Mouse (Mus musculus) embryonic facial prominence, embryonic 13.5 days (tissue): ENCODE data around the gene Sla2. TPM values are rescaled to one million over a fixed set of nuclear protein-coding genes. Genes with fewer than 3 reads are reported as not detected.

Experiments used
- ATAC-seq: fragments of 200-750 bp; cut with Nextera tagmentation; 2 replicates; pipeline ENCODE4 v1.8.0; 2017; ENCODE audit warnings: low read depth; ENCODE audit not compliant: insufficient number of reproducible peaks, insufficient read depth, low FRiP score, low TSS enrichment
- H3K27ac ChIP-seq: fragments of 300-500 bp; sonication (generic); 2 replicates; pipeline ENCODE4 v1.5.1; 2015; ENCODE audit warnings: moderate library complexity, mild to moderate bottlenecking, inconsistent platforms
- H3K27me3 ChIP-seq: fragments of 300-500 bp; sonication (generic); 2 replicates; pipeline ENCODE4 v1.6.1; 2015; ENCODE audit warnings: mild to moderate bottlenecking, inconsistent platforms
- H3K36me3 ChIP-seq: fragments of 300-500 bp; sonication (generic); 2 replicates; pipeline ENCODE4 v1.6.1; 2015; ENCODE audit warnings: mild to moderate bottlenecking, inconsistent platforms
- H3K4me1 ChIP-seq: fragments of 300-500 bp; sonication (generic); 2 replicates; pipeline ENCODE4 v1.6.1; 2015; ENCODE audit warnings: inconsistent platforms
- H3K4me2 ChIP-seq: fragments of 300-500 bp; sonication (generic); 2 replicates; pipeline ENCODE4 v1.6.1; 2015; ENCODE audit warnings: moderate library complexity, mild to moderate bottlenecking, inconsistent platforms
- H3K4me3 ChIP-seq: fragments of 300-500 bp; sonication (generic); 2 replicates; pipeline ENCODE4 v1.5.1; 2015; ENCODE audit warnings: mild to moderate bottlenecking, inconsistent platforms
- H3K9ac ChIP-seq: fragments of 300-500 bp; sonication (generic); 2 replicates; pipeline ENCODE4 v1.6.1; 2015; ENCODE audit warnings: mild to moderate bottlenecking, inconsistent platforms
- H3K9me3 ChIP-seq: fragments of 300-500 bp; sonication (generic); 2 replicates; pipeline ENCODE4 v1.6.1; 2016; ENCODE audit warnings: inconsistent platforms
- WGBS: fragments of 180-500 bp; shearing (Covaris S2); methylation state at CpG from one replicate; pipeline ENCODE4 v1.1.7; 2015; ENCODE audit warnings: mixed read lengths; 5-methylcytosine and 5-hydroxymethylcytosine counted together
- polyA plus RNA-seq: library from polyadenylated mRNA; unstranded; fragments of >200 nt; fragmentation: Nextera tagmentation; extraction: Ambion mirVana; gene quantifications from 2 replicates; pipeline ENCODE4 v1.2.1, GENCODE M21; 2015

Gene Sla2
- polyA plus RNA-seq, 1 experiment from 2014 or later = 0.38 TPM

DNA sequence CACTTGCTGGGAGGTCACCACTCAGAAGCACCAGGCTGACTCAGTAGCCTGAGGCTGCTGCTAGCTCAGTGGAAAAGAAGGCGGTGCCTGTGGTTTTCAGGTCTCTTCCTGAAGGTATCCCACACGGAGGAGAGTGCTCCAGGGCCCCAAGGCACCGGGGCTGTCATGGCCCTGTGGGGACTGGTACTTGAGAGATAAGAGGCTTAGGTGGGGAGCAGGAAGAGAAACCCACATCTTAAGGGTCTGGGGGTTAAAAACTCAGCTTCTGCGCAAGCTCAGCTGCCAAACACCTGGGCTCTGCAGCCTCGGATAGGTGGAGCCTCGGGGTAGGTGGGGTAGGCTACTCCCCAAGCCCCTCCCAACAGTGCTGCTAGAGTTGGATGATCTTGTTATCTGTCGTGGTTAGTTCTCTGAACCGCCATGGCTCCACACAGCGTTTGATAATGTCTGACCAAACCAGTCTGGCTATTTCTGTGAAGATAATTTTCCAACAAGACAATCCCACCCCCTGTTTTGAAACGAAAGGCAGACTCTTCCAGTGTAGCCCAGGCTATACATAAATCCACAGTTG is 4.5 kb downstream of the Sla2 start:
- Histone ChIP-seq H3K4me3 (no peak overlapping the region), H3K27ac (no peak overlapping the region), H3K4me2 (no peak overlapping the region), H3K9ac (0 out of 2 replicates have a peak overlapping the region, but pooled peaks have one; percentile 2), H3K4me1 (0 out of 2 replicates have a peak, but pooled peaks cover 2% of the 10 kb centered on the region), H3K27me3 (no peaks in the 10 kb centered on the region), H3K9me3 (no peaks in the 10 kb centered on the region), H3K36me3 (no peaks in the 10 kb centered on the region)
- no peak for ATAC-seq
- WGBS = 30% methylated on average over 10 of the region's 10 CpGs

DNA sequence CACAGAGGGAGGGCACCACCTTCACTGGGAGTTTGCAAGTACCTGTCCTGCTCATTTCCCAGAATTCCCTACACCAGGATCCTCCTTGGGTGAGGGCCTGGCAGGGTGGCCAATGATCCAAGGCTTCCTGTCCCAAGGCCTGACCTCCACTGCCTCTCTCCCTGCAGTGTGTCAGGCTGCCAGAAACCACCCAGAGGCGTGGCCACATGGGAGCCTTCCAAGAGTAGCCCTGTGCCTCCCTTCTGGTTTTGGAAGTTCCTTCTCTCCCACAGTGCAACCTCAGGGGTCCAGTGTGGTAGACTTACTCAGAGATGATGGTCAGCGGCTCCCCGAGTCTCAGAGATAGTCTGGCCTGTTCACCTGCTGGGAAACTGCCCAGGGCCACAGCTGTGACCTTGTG is 7.5 kb downstream of the Sla2 start:
- Histone ChIP-seq H3K4me3 (no peak overlapping the region), H3K27ac (no peak overlapping the region), H3K4me1 (0 out of 2 replicates have a peak, but pooled peaks cover 2% of the 10 kb centered on the region), H3K27me3 (no peaks in the 10 kb centered on the region), H3K9ac (no peak overlapping the region), H3K36me3 (peaks cover 5% of the 10 kb centered on the region), H3K4me2 (no peak overlapping the region), H3K9me3 (no peaks in the 10 kb centered on the region)
- WGBS = 81% methylated on average over 3 of the region's 3 CpGs
- no peak for ATAC-seq

DNA sequence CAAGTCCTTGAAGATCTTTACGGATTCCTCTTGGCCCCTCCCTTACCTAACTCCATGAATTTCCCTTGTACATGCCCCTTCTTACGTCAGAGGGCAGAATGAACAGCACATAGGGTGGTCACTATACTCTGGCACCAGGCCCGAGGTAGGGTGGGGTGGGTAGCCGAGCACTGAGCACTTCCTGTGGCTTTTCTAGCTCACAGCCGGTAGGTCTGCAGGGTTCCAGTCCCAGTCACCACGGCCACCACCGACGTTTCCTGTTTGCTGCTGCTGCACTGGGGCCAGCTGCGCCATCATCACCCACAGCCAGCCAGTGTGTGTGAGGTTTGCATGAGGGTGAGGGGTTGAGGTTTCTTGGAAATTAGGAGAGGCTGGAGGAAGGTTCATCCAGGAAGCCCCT is 9.3 kb downstream of the Sla2 start:
- Histone ChIP-seq H3K27me3 (no peaks in the 10 kb centered on the region), H3K36me3 (peaks cover 23% of the 10 kb centered on the region), H3K9ac (no peak overlapping the region), H3K4me1 (0 out of 2 replicates have a peak, but pooled peaks cover 2% of the 10 kb centered on the region), H3K4me3 (no peak overlapping the region), H3K27ac (no peak overlapping the region), H3K9me3 (no peaks in the 10 kb centered on the region), H3K4me2 (no peak overlapping the region)
- ATAC-seq = no peak
- WGBS = 61% methylated on average over 9 of the region's 9 CpGs

DNA sequence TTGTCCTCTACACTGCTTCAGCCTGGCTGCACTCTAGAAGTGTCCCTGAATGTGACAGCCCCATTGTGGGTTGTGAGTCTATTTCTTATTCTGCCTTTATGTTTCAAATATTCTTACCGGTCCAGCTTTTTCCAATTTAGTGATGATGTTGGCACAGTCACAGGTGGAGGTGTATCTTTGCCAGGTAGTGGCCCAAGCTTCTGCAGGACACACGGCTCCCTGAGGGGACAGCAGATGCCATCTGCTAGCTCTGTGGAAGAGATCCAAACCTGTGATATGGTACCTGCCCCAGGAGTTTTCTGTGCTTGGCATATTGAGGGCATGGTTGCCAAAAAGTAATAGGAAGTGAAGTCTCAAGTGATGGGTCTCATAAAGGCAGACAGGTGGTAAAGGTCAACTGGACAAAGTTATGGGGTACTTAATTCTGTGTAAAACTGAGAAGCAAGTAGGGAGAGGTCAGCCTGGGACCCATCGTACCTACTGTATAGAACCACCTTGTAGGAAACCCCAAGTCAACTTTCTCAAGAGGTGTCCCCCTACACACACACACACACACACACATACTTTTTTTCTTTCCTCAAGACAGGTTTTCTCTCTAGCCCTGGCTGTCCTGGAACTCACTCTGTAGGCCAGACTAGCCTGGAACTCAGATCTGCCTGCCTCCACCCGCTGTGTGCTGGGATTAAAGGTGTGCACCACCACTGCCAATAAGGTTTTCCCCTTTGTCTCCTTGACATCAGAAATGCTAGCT is 12.1 kb downstream of the Sla2 start:
- Histone ChIP-seq H3K4me3 (no peak overlapping the region), H3K27ac (no peak overlapping the region), H3K9me3 (no peaks in the 10 kb centered on the region), H3K27me3 (no peaks in the 10 kb centered on the region), H3K4me2 (no peak overlapping the region), H3K36me3 (peaks cover 46% of the 10 kb centered on the region), H3K4me1 (peaks cover 9% of the 10 kb centered on the region; the same call in 1 of the 2 replicates), H3K9ac (no peak overlapping the region)
- 93% methylated on average over 4 of the region's 4 CpGs for WGBS
- ATAC-seq = no peak

DNA sequence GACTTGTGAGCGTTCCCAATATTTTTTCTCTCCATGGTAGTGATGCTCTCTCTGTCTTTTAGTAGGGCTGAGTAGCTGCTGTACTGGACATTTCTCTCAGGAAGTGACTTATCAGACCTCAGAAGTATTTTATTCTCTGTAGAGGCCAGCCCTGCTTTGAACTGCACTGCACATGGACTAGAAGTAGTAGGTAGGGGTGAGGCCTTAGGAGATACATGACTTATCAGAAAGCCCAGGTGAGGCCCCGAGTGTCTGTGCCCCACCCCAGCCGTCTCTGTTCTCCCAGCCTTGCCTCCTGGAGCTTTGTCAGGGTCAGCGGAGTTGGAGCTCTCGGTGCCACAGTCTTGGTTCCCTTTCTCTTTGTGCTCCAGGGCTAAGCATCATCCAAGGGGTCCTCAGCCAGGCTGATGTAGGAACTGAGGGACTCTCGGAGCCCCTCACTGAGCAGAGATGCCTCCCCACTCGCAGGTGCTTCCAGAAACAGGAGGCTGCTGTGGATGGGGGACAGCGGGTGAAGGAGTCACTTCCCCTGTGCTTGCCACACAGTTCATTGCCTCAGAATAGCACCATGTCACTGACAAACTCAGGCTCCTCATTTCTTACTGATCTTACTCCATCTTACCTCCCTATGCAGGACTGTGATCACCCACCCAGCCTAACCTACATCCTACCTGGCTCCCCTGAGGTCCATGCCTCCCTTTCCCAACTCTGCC is 12.8 kb downstream of the Sla2 start:
- H3K9me3 ChIP-seq = no peaks in the 10 kb centered on the region
- no peak overlapping the region for H3K27ac ChIP-seq
- H3K4me3 ChIP-seq = no peak overlapping the region
- no peak overlapping the region for H3K4me2 ChIP-seq
- 91% methylated on average over 8 of the region's 8 CpGs for WGBS
- peaks cover 52% of the 10 kb centered on the region for H3K36me3 ChIP-seq
- H3K9ac ChIP-seq = no peak overlapping the region
- no peak for ATAC-seq
- peaks cover 9% of the 10 kb centered on the region; the same call in 1 of the 2 replicates for H3K4me1 ChIP-seq
- H3K27me3 ChIP-seq = no peaks in the 10 kb centered on the region

DNA sequence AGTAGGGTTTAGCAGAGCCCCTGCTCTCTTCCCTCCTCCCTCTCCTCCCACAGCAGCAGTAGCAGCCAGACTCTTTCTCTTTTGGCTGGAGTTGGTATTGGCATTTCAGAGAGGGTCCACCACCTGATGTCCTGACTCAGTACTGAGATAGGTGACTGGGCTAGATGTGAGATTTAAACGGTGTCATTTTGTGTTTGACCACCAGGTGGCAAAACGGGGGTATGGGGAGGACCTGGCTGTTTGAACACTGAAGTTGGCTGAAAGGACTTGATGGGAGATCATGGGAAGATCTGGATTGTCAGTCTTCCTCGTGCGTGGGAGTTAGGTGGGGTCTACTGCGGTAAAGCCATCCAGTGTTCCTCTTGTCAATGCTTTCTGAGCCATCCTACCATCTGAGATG is 13.4 kb downstream of the Sla2 start:
- Histone ChIP-seq H3K9me3 (no peaks in the 10 kb centered on the region), H3K27ac (no peak overlapping the region), H3K4me3 (no peak overlapping the region), H3K9ac (no peak overlapping the region), H3K4me2 (no peak overlapping the region), H3K4me1 (peaks cover 9% of the 10 kb centered on the region; the same call in 1 of the 2 replicates), H3K27me3 (no peaks in the 10 kb centered on the region), H3K36me3 (peaks cover 58% of the 10 kb centered on the region)
- 35% methylated on average over 5 of the region's 5 CpGs for WGBS
- ATAC-seq = no peak

DNA sequence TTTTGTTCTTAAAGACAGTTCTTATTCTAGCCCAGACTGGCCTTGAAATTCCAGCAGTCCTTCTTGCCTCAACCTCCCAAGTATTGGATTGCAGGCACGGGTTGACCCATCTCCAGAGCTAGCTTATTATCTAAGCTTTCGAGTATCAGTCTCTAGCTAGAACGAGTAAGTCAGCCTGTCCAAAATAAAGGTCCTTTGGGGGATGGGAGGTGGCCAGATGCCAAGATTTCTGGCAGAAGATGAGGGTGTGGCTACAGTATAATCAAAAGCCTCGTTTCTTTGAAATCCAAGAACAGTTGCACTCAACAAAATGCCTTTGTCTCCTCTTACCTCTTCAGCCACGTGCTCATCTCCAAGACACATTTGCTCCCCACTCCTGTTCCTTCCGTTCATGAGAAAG is 16.5 kb downstream of the Sla2 start:
- peaks cover 86% of the 10 kb centered on the region for H3K36me3 ChIP-seq

DNA sequence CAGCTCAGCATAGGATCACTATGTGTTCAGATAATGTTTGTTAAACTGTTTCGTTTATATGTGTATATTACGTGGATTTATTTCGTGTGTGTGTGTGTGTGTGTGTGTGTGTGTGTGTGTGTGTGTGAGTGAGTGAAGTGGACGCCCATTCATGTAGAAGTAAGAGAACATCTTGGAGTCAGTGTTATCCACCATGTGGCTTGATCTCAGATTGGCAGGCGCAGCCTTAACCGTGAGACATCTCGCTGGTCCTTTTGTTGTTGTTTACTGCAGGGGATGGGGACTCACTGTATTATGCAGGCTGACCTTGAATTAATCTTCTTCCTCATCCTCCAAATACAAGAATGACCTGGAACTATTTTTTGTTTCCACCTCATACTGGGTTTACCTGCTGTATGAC is 17.4 kb downstream of the Sla2 start:
- peaks cover 7% of the 10 kb centered on the region; the same call in 1 of the 2 replicates for H3K4me1 ChIP-seq
- H3K9me3 ChIP-seq = no peaks in the 10 kb centered on the region
- no peak overlapping the region; the same call in 1 of the 2 replicates for H3K27ac ChIP-seq
- peaks cover 86% of the 10 kb centered on the region for H3K36me3 ChIP-seq
- no peak for ATAC-seq
- no peak overlapping the region for H3K4me3 ChIP-seq
- 88% methylated on average over 7 of the region's 7 CpGs for WGBS
- H3K4me2 ChIP-seq = no peak overlapping the region
- H3K9ac ChIP-seq = no peak overlapping the region
- no peaks in the 10 kb centered on the region for H3K27me3 ChIP-seq

More for the DNA sequence above, 16.5 kb downstream of the Sla2 start:
- no peak overlapping the region for H3K9ac ChIP-seq
- H3K4me2 ChIP-seq = no peak overlapping the region
- H3K27me3 ChIP-seq = no peaks in the 10 kb centered on the region
- WGBS = 46% methylated on average over 6 of the region's 6 CpGs
- H3K4me3 ChIP-seq = no peak overlapping the region
- no peak overlapping the region; the same call in 1 of the 2 replicates for H3K27ac ChIP-seq
- no peaks in the 10 kb centered on the region for H3K9me3 ChIP-seq
- peaks cover 6% of the 10 kb centered on the region; the same call in 1 of the 2 replicates for H3K4me1 ChIP-seq
- no peak for ATAC-seq

DNA sequence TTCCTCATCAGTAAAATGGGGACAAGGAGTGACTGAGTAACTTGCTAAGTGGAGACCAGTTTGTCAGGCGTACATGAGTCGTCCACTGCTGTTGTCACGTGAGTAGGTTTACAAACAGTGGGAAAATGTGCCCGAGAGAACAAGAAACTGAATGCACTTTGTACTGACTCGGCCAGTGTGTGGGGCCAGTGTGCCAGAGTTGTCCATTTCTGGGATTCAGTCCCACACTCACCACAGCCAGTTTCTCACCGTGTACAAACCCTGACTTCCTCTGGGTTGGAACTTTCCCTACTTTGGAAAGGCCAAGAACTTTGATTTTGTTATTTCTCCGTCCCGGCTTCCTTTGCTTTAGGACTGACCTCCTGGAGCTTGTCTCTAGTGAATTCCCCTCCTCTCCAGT is 18.0 kb downstream of the Sla2 start:
- Histone ChIP-seq H3K9ac (no peak overlapping the region), H3K4me2 (no peak overlapping the region), H3K27me3 (no peaks in the 10 kb centered on the region), H3K4me1 (peaks cover 12% of the 10 kb centered on the region), H3K9me3 (no peaks in the 10 kb centered on the region), H3K36me3 (peaks cover 80% of the 10 kb centered on the region), H3K27ac (no peak overlapping the region), H3K4me3 (no peak overlapping the region)
- ATAC-seq = no peak
- 82% methylated on average over 8 of the region's 8 CpGs for WGBS

DNA sequence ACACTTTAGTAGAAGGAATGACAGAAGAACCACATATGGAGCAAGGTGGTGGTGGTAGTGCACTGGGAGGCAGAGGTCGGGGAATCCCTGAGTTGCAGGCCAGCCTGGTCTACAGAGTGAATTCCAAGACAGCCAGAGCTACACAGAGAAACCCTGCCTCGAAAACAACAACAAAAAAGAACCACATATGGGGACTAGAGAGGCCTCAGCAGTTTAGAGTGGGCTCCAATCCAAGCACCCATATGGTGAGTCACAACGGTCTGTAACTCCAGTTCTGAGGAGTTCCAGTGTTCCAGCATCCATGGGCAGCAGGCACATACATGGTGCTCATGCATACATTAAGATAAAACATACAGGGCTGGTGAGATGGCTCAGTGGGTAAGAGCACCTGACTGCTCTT is 22.5 kb downstream of the Sla2 start:
- H3K4me3 ChIP-seq = peak overlapping the region; percentile 97
- no peaks in the 10 kb centered on the region for H3K27me3 ChIP-seq
- H3K9ac ChIP-seq = no peak overlapping the region
- no peaks in the 10 kb centered on the region for H3K9me3 ChIP-seq
- 83% methylated on average over 3 of the region's 3 CpGs for WGBS
- ATAC-seq = no peak
- no peak overlapping the region for H3K27ac ChIP-seq
- peaks cover 42% of the 10 kb centered on the region for H3K36me3 ChIP-seq
- H3K4me2 ChIP-seq = peak overlapping the region; percentile 94
- peaks cover 19% of the 10 kb centered on the region for H3K4me1 ChIP-seq

DNA sequence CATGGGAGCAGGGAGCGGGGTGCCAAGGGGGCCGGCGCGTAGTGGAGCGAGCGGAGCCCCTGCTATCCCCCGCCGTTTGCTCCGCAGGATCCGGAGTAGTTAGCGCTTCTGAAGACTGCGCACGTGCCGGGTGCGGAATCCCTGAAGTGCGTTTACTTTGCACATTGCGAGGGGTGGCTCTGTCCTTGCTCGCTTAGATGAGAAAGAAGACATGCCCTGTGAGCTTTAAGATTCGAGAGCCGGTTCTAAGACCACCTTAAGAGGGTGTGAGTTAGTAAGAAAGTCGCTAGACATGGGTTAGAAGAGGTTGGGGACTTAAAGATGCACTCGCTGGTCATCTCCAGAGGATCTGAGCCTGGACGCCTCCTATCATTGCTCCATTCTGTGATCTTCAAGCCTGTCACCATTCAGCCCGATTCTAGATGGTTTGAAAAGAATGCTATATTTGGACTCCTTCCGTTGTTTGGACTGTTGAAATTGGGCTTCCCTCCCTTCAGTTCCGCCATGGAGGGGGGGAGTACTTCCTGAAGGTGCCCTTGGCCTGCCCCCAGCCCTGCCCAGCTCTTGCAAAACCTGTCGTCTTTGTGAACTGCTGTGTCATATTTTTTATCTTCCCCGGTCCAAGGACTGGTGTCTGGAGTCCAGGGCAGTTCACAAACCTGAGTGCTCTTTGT is 23.4 kb downstream of the Sla2 start:
- peak overlapping the region; percentile 98 for H3K9ac ChIP-seq
- no peaks in the 10 kb centered on the region for H3K9me3 ChIP-seq
- peak overlapping the region; percentile 94 for H3K27ac ChIP-seq
- H3K4me2 ChIP-seq = peak overlapping the region; percentile 94
- H3K4me1 ChIP-seq = peaks cover 26% of the 10 kb centered on the region
- no peaks in the 10 kb centered on the region for H3K27me3 ChIP-seq
- H3K4me3 ChIP-seq = peak overlapping the region; percentile 97
- 2% methylated on average over 28 of the region's 28 CpGs for WGBS
- peaks cover 34% of the 10 kb centered on the region for H3K36me3 ChIP-seq
- ATAC-seq = no peak
